Mouse (Mus musculus) heart, adult 2 months (tissue): ENCODE data around the gene 4933405L10Rik. TPM values are rescaled to one million over a fixed set of nuclear protein-coding genes. Genes with fewer than 3 reads are reported as not detected.

ENCODE experiments used
- DNase-seq, 2 experiments: peaks; one replicate each; pipeline ENCODE4 v3.0.0; 2021
- H3K27ac ChIP-seq: fragments of 200-600 bp; 2 replicates; pipeline ENCODE4 v1.8.1; 2022
- H3K27me3 ChIP-seq: fragments of 200-500 bp; 2 replicates; pipeline ENCODE4 v1.6.1; 2012; ENCODE audit warnings: mild to moderate bottlenecking, low read length, inconsistent platforms, mixed read lengths; ENCODE audit not compliant: control insufficient read depth, insufficient read depth
- H3K36me3 ChIP-seq: fragments of 200-500 bp; 2 replicates; pipeline ENCODE4 v1.6.1; 2012; ENCODE audit warnings: low read length, inconsistent platforms; ENCODE audit not compliant: control insufficient read depth, insufficient read depth
- H3K4me1 ChIP-seq: fragments of 200-500 bp; 2 replicates; pipeline ENCODE4 v1.6.1; 2011; ENCODE audit warnings: low read length; ENCODE audit not compliant: control insufficient read depth, insufficient read depth
- H3K4me3 ChIP-seq: fragments of 200-600 bp; 2 replicates; pipeline ENCODE4 v1.8.1; 2022
- H3K79me2 ChIP-seq: fragments of 200-500 bp; replicated peaks from 2 replicates; pipeline ENCODE4 v1.6.1; 2012; ENCODE audit warnings: mild to moderate bottlenecking, inconsistent platforms, low read length, moderate library complexity, mixed read lengths; ENCODE audit not compliant: control insufficient read depth, insufficient read depth
- H3K9ac ChIP-seq: fragments of 200-500 bp; 2 replicates; pipeline ENCODE4 v1.6.1; 2012; ENCODE audit warnings: low read depth, mild to moderate bottlenecking, control low read depth, inconsistent platforms, low read length, mixed read lengths
- CTCF ChIP-seq: fragments of 200-600 bp; IDR thresholded peaks from 2 replicates; pipeline ENCODE4 v1.8.1; 2022; ENCODE audit warnings: antibody characterized with exemption, mild to moderate bottlenecking, moderate library complexity
- EP300 ChIP-seq: fragments of 200-500 bp; IDR thresholded peaks from 2 replicates; pipeline ENCODE4 v1.6.1; 2011; ENCODE audit warnings: low read depth, low read length, control low read depth; ENCODE audit not compliant: insufficient read depth
- POLR2A ChIP-seq: fragments of 200-500 bp; IDR thresholded peaks from 2 replicates; pipeline ENCODE4 v1.6.1; 2011; ENCODE audit warnings: mild to moderate bottlenecking, low read depth, low read length, control low read depth; ENCODE audit not compliant: insufficient read depth
- WGBS: fragments of 180-500 bp; shearing (Covaris S2); methylation state at CpG from one replicate; pipeline ENCODE4 v1.1.7; 2018; 5-methylcytosine and 5-hydroxymethylcytosine counted together
- intact Hi-C: fragments of 180-260 bp; cut with DNase I; formaldehyde crosslinking; loops from one replicate; pipeline ENCODE4 v1.15.1; 2025
- long read RNA-seq: library from polyadenylated mRNA; stranded (forward); transcript quantifications from one replicate; pipeline ENCODE4 v2.0.0, GENCODE M21; 2021
- polyA plus RNA-seq: library from polyadenylated mRNA; depleted of rRNA; stranded (reverse); fragments of >200 nt; gene quantifications from 2 replicates; pipeline ENCODE4 v1.2.3, GENCODE M21; 2012; rRNA removed
- total RNA-seq, 2 experiments: library from RNA; stranded (reverse); gene quantifications; 2 replicates each; pipeline ENCODE4 v1.2.3; 2021

The 4933405L10Rik gene
- total RNA-seq (not detected), polyA plus RNA-seq (not detected in 2 replicates)
- long read RNA-seq, result 0 reads

GRCm38 (mm10) chr8:105707498-105708403 lies at the start of gene 4933405L10Rik, which contains the start of gene Enkd1:
TSS of gene 4933405L10Rik (plus strand) at chr8:105707655.
TSS of gene Enkd1 (minus strand) at chr8:105708210.
- intact Hi-C loops, result no loop called here

DNA sequence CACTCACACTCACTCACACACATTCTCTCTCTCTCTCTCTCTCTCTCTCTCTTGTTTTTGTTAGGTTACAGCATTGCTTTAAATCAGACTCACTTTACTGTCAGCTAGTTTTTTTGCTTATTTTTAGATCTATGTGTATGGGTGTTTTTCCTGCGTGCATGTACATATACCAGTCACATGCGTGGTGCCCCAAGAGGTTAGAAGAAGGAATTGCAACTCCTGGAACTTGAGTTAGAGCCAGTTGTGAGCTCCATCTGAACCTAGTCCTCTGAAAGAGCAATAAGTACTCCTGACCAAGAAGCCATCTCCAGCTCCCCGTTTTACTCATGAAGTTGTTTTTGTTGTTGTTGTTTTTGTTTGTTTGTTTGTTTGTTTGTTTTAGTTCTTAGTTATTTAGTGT lies 46.3 kb upstream of the 4933405L10Rik start:
- H3K9ac ChIP-seq, result no peak overlapping the region
- peaks cover 2% of the 10 kb centered on the region; the same call in 1 of the 2 replicates for H3K36me3 ChIP-seq
- H3K79me2 ChIP-seq, result peaks cover 1% of the 10 kb centered on the region; the same call in 1 of the 2 replicates
- 49% methylated on average over 3 of the region's 3 CpGs for WGBS
- no peak overlapping the region for H3K4me3 ChIP-seq
- no peaks in the 10 kb centered on the region for H3K27me3 ChIP-seq
- TF ChIP-seq POLR2A (no peak), EP300 (no peak), CTCF (peak; percentile 71)
- H3K27ac ChIP-seq, result no peak overlapping the region
- H3K4me1 ChIP-seq, result no peaks in the 10 kb centered on the region
- intact Hi-C loops, result no loop called here
- no peak for DNase-seq

More at GRCm38 (mm10) chr8:105707498-105708403, at the start of gene 4933405L10Rik, which contains the start of gene Enkd1:
- no peak within 1 kb of the TSS for H3K27ac ChIP-seq
- H3K27me3 ChIP-seq, result no peaks in the 10 kb centered on the region
- 1% methylated on average over 55 of the region's 55 CpGs for WGBS
- peak within 1 kb of the TSS; percentile 34 for H3K9ac ChIP-seq
- peak; percentile 81 to 85 for DNase-seq
- H3K79me2 ChIP-seq, result no peaks in the 10 kb centered on the region
- H3K36me3 ChIP-seq, result no peaks in the 10 kb centered on the region
- peak within 1 kb of the TSS; percentile 76 for H3K4me3 ChIP-seq
- no peak for TF ChIP-seq POLR2A
- TF ChIP-seq CTCF, result no peak
- no peak for TF ChIP-seq EP300
- peaks cover 1% of the 10 kb centered on the region; the same call in 1 of the 2 replicates for H3K4me1 ChIP-seq

DNA sequence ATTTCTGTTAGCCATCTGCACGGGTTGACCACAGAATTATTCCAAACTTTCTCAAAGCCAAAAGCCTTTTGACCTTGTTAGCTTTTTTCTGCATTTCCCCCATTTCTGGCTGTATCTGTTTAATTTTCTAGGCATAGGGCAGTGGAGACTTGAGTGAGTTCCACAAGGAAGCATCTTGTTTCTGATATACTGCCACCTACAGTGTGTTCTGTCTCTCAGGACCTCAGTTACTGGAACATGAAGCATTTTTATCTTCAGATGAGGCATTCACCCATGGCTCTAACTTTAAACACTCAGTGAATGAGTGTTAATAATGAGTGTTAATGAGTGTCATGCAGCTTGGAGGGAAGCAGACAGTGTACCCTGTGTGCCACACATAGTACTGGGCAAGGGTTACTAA lies 29.6 kb upstream of the 4933405L10Rik start:
- no peak for DNase-seq
- H3K27me3 ChIP-seq, result no peaks in the 10 kb centered on the region
- no peak overlapping the region for H3K4me3 ChIP-seq
- intact Hi-C loops, result no loop called here
- WGBS, result 78% methylated on average over 1 of the region's 1 CpGs
- H3K9ac ChIP-seq, result no peak overlapping the region
- H3K36me3 ChIP-seq, result peaks cover 6% of the 10 kb centered on the region
- no peaks in the 10 kb centered on the region; the same call in 1 of the 2 replicates for H3K79me2 ChIP-seq
- no peaks in the 10 kb centered on the region; the same call in 1 of the 2 replicates for H3K4me1 ChIP-seq
- no peak overlapping the region for H3K27ac ChIP-seq
- TF ChIP-seq CTCF (peak; percentile 45), EP300 (no peak), POLR2A (no peak)

DNA sequence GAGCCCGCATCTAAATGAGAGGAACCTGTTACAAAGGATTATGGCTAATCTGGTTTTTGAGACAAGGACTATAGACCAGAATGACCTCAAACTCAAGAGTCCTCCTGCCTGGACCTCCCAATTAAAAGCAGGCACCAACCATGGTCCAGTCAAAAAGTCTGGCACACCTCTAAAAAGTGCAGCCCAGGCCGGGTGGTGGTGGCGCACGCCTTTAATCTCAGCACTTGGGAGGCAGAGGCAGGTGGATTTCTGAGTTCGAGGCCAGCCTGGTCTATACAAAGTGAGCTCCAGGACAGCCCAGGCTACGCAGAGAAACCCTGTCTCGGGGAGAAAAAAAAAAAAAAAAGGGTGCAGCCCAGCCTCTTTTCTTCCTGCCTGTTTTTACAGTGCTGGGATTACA lies 22.1 kb upstream of the 4933405L10Rik start:
- Histone ChIP-seq H3K9ac (no peak overlapping the region), H3K36me3 (peaks cover 3% of the 10 kb centered on the region; the same call in 1 of the 2 replicates), H3K4me1 (no peaks in the 10 kb centered on the region; the same call in 1 of the 2 replicates), H3K27ac (no peak overlapping the region), H3K79me2 (no peaks in the 10 kb centered on the region), H3K4me3 (no peak overlapping the region), H3K27me3 (no peaks in the 10 kb centered on the region; the same call in 1 of the 2 replicates)
- TF ChIP-seq POLR2A (no peak), CTCF (no peak), EP300 (no peak)
- intact Hi-C loops, result loop anchor here (1.0 kb wide), 2 partner anchors 48 to 63 kb away; partner anchors contain the start of gene Agrp
- no peak for DNase-seq
- WGBS, result 62% methylated on average over 7 of the region's 7 CpGs

GRCm38 (mm10) chr8:105685796-105686308 lies 21.6 kb upstream of the 4933405L10Rik start, which contains the start of gene Carmil2:
TSS of gene Carmil2 (plus strand) at chr8:105686274.
- no peaks in the 10 kb centered on the region for H3K79me2 ChIP-seq
- peak within 1 kb of the TSS; percentile 9; the same call in 1 of the 2 replicates for H3K9ac ChIP-seq
- peak; percentile 73 to 82 for DNase-seq
- peaks cover 3% of the 10 kb centered on the region; the same call in 1 of the 2 replicates for H3K36me3 ChIP-seq
- H3K4me3 ChIP-seq, result peak within 1 kb of the TSS; percentile 26
- H3K4me1 ChIP-seq, result no peaks in the 10 kb centered on the region
- no peaks in the 10 kb centered on the region; the same call in 1 of the 2 replicates for H3K27me3 ChIP-seq
- no peak within 1 kb of the TSS for H3K27ac ChIP-seq
- intact Hi-C loops, result loop anchor here (1.0 to 2.0 kb wide), 3 partner anchors 49 to 119 kb away; partner anchors contain the start of genes Agrp and Atp6v0d1
- TF ChIP-seq EP300, result peak; percentile 56; the same call in 1 of the 2 replicates
- TF ChIP-seq POLR2A, result no peak
- peak; percentile 85 for TF ChIP-seq CTCF
- 8% methylated on average over 26 of the region's 26 CpGs for WGBS

- Histone ChIP-seq H3K27me3 (no peaks in the 10 kb centered on the region; the same call in 1 of the 2 replicates), H3K79me2 (no peaks in the 10 kb centered on the region), H3K27ac (no peak overlapping the region), H3K4me3 (no peak overlapping the region), H3K9ac (no peak overlapping the region), H3K4me1 (no peaks in the 10 kb centered on the region), H3K36me3 (peaks cover 3% of the 10 kb centered on the region; the same call in 1 of the 2 replicates)
- DNase-seq, result no peak
- WGBS, result 50% methylated on average over 6 of the region's 6 CpGs
- TF ChIP-seq POLR2A, result no peak
- TF ChIP-seq CTCF, result no peak
- TF ChIP-seq EP300, result no peak
- intact Hi-C loops, result loop anchor here (2.0 kb wide), 1 partner anchor 120 kb away; the partner anchor contains the start of gene Atp6v0d1
These were observed 20.9 kb upstream of the 4933405L10Rik start for GRCm38 (mm10) chr8:105686551-105686950.
